Mouse (Mus musculus): Measurements from ENCODE around the gene Cdk9.

GRCm38 (mm10) chr2:32686640-32687039 lies 26.2 kb downstream of the Cdk9 start:
- no peak for TF ChIP-seq CTCF (IDR thresholded peaks at IDR 0.05; ENCODE audit: low read depth)
- no peak for TF ChIP-seq EP300 (IDR thresholded peaks at IDR 0.05; ENCODE audit: low read depth)

Data from liver, embryonic 14.5 days (tissue).